Mouse (Mus musculus) mesoderm, embryonic 11.5 days (tissue): ENCODE measurements around the gene Cep170.
A peak's percentile ranks its signal among the peaks of the same experiment; 100 is the strongest.

Source experiments
- DNase-seq: peaks from one replicate; pipeline ENCODE4 v3.0.0-alpha.2; 2012; ENCODE audit warnings: low read depth, low spot score

The Cep170 gene

GRCm38 (mm10) chr1:176753861-176754718 lies 59.8 kb downstream of the Cep170 start:
- DNase-seq, result no peak

- no peak for DNase-seq
These were observed 64.2 kb downstream of the Cep170 start for GRCm38 (mm10) chr1:176749708-176750107.

DNA sequence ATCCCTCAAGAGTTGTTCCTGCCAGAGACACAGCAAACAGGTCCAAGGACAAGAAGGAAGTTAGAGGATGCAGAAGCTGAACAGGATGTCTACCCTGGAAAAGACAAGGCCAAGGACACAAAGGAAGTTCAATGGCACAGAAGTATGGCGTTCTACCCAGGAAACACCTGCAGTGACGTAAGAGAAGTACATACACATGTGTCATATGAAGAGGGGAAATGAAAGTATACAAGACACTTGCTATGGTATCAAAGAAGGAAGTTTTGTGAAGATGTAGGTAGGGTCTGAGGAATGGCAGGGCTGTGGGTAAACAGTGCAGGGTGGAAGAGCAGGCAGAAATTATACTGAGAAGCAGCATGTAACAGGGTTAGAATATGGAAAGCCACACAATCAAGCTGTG lies 81.0 kb downstream of the Cep170 start:
- no peak for DNase-seq

- DNase-seq, result no peak
These were observed 83.3 kb downstream of the Cep170 start for GRCm38 (mm10) chr1:176730528-176730927.

GRCm38 (mm10) chr1:176727372-176727771 lies 86.5 kb downstream of the Cep170 start:
- no peak for DNase-seq

DNA sequence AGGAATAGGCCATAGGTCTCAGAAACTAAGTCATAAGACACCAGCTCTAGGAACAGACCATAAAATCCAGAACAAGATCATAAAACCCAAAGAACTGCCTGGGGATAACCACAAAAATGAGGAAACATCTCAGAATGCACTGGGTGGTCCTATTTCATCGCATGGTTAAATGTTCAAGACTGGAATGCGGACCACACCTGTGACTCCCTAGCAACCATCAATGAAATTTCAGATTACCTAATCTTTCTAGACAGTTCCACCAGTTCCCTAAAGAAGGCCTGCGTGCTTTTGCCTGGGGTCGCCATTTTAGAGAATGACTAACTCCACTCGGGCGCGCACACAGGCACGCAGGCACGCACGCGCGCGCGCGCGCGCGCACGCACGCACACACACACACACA lies 89.1 kb downstream of the Cep170 start:
- DNase-seq, result no peak

DNA sequence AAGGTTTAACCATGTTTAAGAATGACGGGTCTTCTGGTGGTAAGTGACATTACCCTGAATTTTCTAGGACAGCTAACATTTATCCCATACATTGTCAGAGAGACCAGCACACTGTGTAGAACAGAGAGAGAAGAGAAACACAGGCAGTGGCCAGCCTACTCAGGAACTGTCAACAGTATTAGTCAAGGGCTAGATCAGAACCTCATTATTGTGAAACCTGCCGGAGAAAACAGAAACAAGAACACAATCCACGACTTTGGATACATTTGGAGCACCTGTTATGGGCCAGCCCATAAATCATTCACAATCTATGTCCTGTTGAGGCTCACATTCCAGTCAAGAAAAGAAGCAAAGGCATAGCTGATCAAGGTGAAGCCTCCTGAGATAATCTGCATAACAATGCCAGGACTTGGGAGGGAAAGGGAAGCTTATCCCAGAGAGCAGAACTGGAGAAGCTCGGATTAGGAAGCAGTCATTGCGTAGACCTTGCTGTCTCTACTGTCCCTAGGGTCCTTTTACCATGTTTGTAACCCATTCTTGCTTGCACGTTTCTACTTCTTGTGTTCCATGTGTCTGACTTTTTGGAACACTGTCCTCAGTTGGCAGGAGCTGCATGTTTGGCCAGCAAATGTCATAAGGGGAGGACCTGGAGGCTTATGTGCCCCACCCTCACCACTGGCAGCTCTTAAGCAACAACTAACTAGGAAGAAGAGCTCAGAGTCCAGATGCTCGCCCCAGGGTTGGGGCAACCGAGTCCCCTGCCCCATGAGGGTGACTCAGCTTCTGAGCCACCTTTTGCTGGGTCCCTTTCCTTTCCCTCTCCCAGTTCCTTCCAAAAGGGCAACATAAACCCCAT lies 89.8 kb downstream of the Cep170 start:
- DNase-seq, result no peak

DNA sequence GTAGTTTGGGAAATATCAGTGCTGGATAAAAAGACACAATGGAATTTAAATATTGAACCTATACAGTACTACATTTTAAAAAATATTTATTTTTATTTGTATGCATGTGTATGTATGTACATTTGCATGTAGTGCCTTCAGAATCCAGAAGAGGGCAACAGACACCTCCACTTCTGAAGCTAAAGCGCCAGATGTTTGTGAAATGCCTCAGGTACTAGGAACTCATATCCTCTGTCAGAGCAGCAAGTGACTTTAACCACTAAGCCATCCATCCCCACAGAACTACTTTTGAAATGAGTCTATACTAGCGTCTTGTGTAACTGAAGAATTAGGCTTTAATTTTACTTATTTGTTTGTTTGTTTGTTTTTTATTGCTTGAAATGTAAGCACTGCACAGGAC lies 101.4 kb downstream of the Cep170 start:
- peak; percentile 68 for DNase-seq

- no peak for DNase-seq
These were observed 113.6 kb downstream of the Cep170 start for GRCm38 (mm10) chr1:176700226-176700625.

DNA sequence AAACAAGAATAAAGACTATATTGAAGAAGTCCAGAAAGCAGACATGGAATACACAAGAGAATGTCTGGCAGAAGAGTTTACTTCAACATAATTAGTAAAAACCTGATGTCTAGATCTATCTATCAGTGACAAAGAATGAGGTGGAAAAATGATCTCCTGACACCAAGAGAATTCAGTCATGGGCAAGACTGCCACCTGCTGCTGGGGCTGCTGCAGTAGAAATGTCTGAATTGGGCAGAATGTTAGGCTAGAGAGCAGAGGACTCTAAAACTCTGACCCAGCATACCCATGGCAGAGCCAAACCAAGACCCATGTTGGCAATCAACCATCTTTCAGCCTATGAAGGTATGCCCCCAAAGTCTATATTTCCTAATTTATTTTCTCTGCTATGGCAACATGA lies 114.1 kb downstream of the Cep170 start:
- no peak for DNase-seq

DNA sequence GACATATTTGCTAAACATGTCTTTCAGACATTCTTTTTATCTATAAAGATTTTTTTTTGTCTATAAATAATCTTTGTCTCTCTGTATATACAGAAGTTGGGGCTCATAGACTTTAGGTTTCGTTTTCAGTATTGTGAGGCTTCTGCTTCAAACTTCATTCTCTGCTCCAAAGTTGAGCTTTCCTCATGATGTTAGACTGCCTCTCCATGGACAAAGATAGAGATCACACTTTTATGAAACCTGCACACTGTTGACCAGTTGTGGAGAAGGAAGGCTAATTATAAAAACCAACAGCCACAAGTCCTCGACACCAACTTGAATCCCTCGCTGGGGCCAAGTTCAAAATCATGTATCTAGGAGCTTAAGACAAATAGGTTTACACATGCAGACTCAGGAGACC lies 115.2 kb downstream of the Cep170 start:
- DNase-seq, result no peak

DNA sequence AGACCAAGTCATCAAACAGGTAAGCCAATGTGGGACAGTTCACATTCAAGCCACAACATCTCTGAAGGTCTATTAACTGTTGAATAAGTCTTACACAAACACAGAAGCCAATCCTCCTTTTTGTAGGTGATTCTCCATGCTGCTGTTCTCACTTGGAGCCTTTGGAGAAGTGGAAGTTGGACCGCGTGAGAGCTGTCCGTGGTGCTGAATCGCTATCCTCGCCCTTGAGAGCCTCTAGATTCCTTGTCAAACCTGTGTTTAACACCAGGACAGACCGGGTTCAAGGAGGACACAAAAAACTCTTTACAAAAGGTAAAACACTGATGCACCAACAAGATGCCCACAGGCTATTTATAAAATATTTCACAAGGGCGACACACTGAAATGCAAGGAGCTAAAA lies 116.8 kb downstream of the Cep170 start:
- peak; percentile 83 for DNase-seq

- DNase-seq, result no peak
These were observed 122.8 kb downstream of the Cep170 start for GRCm38 (mm10) chr1:176691101-176691500.

DNA sequence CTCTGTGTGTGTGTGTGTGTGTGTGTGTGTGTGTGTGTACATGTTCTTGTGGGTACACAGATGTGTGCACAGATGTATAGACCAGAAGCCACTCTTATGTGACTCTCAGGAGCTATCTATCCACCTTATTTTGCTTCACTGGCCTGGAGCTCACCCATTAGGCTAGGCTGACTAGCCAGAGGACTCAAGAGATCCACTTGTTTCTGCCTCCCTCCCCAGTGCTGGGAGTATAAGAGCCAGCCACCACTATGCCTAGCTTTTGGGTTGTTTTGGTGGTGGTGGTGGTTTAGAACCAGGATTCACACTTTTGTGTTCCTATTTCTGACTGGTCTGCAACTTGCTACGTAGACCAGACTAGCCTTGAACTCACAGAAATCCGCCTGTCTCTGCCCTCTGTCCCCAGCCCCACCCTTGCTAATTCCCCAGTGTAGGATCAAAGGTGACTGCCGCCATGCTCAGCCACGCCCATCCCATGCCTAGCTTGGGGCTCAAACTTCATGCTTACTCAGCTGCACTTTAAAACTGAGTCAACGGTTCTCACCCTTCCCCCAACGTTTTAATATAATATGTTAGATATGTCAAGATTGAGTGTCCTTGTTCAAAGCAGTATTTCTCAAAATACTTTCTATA lies 125.5 kb downstream of the Cep170 start:
- no peak for DNase-seq
